Mouse (Mus musculus): ENCODE data around the gene Hist1h1d. TPM values are rescaled to one million over a fixed set of nuclear protein-coding genes. Genes with fewer than 3 reads are reported as not detected.

Gene Hist1h1d
- total RNA-seq, 2 experiments from 2014 or later = 2.2 to 2.3 TPM

Small RNAs within 50 kb of the gene (microRNA-seq; reads per million reads assigned to microRNA genes)
- 0 reads per million in 2 experiments for gene Gm44297 (ENCODE audit: borderline number of aligned reads in 2 of 2)
- 0 reads per million in 2 experiments for gene Gm44359 (ENCODE audit: borderline number of aligned reads in 2 of 2)
- gene Gm44394 (ENCODE audit: borderline number of aligned reads in 2 of 2) = 0 reads per million in 2 experiments
- gene n-TStga1 (ENCODE audit: borderline number of aligned reads in 2 of 2) = 0 reads per million in 2 experiments

Other genes with a start within 250 kb of the Hist1h1d start
- gene Zfp322a, start 184.1 kb upstream of the Hist1h1d start, total RNA-seq (2021) = 10 to 100 TPM; 13.6 to 16.5 TPM
- gene Abt1, start 129.4 kb upstream of the Hist1h1d start, total RNA-seq (2021) = 1 to 10 TPM; 4.3 TPM
- gene Btn1a1, start 87.4 kb upstream of the Hist1h1d start, total RNA-seq (2021) = not detected
- gene Btn2a2, start 64.4 kb upstream of the Hist1h1d start, total RNA-seq (2021) = not detected
- gene Hist1h4h, start 22.2 kb upstream of the Hist1h1d start, total RNA-seq (2021) = 100 to 1,000 TPM; 268 to 283 TPM
- gene Hist1h2af, start 19.4 kb upstream of the Hist1h1d start, total RNA-seq (2021) = 10 to 100 TPM; 14.1 to 19.0 TPM
- gene Hist1h3g, start 17.8 kb upstream of the Hist1h1d start, total RNA-seq (2021) = 1 to 10 TPM; 2.5 to 4.1 TPM
- 1 to 10 TPM in 1 of 2 experiments, under 1 TPM in 1; 0.94 to 1.9 TPM for gene Hist1h2bh, start 9.9 kb upstream of the Hist1h1d start, total RNA-seq (2021)
- 10 to 100 TPM in 1 of 2 experiments, 1 to 10 TPM in 1; 7.4 to 10.0 TPM for gene Hist1h3f, start 9.2 kb upstream of the Hist1h1d start, total RNA-seq (2021)
- 10 to 100 TPM; 37.7 to 40.9 TPM for gene Hist1h4f, start 1.6 kb upstream of the Hist1h1d start, total RNA-seq (2021)
- 10 to 100 TPM; 21.4 to 23.8 TPM for gene Hist1h3e, start 9.1 kb downstream of the Hist1h1d start, total RNA-seq (2021)
- 1 to 10 TPM; 2.6 to 3.4 TPM for gene Hist1h2ae, start 18.0 kb downstream of the Hist1h1d start, total RNA-seq (2021)
- gene Hist1h2bg, start 18.1 kb downstream of the Hist1h1d start, total RNA-seq (2021) = 10 to 100 TPM; 38.1 to 41.0 TPM
- gene Hist1h2bf, start 20.9 kb downstream of the Hist1h1d start, total RNA-seq (2021) = 10 to 100 TPM; 13.1 to 14.6 TPM
- 1 to 10 TPM; 2.9 to 4.6 TPM for gene Hist1h2ad, start 21.1 kb downstream of the Hist1h1d start, total RNA-seq (2021)
- gene Hist1h3d, start 22.5 kb downstream of the Hist1h1d start, total RNA-seq (2021) = 1 to 10 TPM; 3.1 to 4.8 TPM
- 10 to 100 TPM; 61.5 to 67.6 TPM for gene Hist1h4d, start 28.3 kb downstream of the Hist1h1d start, total RNA-seq (2021)
- gene Hist1h2be, start 67.9 kb downstream of the Hist1h1d start, total RNA-seq (2021) = 10 to 100 TPM in 1 of 2 experiments, 1 to 10 TPM in 1; 8.9 to 11.1 TPM
- gene Hist1h1e, start 69.3 kb downstream of the Hist1h1d start, total RNA-seq (2021) = 10 to 100 TPM; 38.1 to 46.3 TPM
- gene Hist1h2ac, start 130.7 kb downstream of the Hist1h1d start, total RNA-seq (2021) = 1 to 10 TPM; 1.6 to 1.8 TPM
- 10 to 100 TPM; 64.4 to 75.8 TPM for gene Hist1h2bc, start 130.9 kb downstream of the Hist1h1d start, total RNA-seq (2021)
- not detected for gene Hist1h1t, start 142.6 kb downstream of the Hist1h1d start, total RNA-seq (2021)
- 10 to 100 TPM; 51.7 to 59.6 TPM for gene Hist1h4c, start 145.2 kb downstream of the Hist1h1d start, total RNA-seq (2021)
- gene Hfe, start 157.6 kb downstream of the Hist1h1d start, total RNA-seq (2021) = 10 to 100 TPM; 48.4 to 66.6 TPM
- 100 to 1,000 TPM; 186 to 225 TPM for gene Hist1h1c, start 185.5 kb downstream of the Hist1h1d start, total RNA-seq (2021)
- gene Hist1h3c, start 192.3 kb downstream of the Hist1h1d start, total RNA-seq (2021) = 1 to 10 TPM; 6.5 to 9.3 TPM
- gene Hist1h2bb, start 193.5 kb downstream of the Hist1h1d start, total RNA-seq (2021) = 10 to 100 TPM in 1 of 2 experiments, 1 to 10 TPM in 1; 9.8 to 12.0 TPM
- 10 to 100 TPM; 11.9 to 16.8 TPM for gene Hist1h2ab, start 197.9 kb downstream of the Hist1h1d start, total RNA-seq (2021)
- gene Hist1h3b, start 199.0 kb downstream of the Hist1h1d start, total RNA-seq (2021) = 10 to 100 TPM; 20.4 to 22.0 TPM
- 10 to 100 TPM; 13.8 to 18.3 TPM for gene Hist1h4b, start 203.8 kb downstream of the Hist1h1d start, total RNA-seq (2021)
- 10 to 100 TPM; 12.3 to 13.8 TPM for gene Hist1h4a, start 208.0 kb downstream of the Hist1h1d start, total RNA-seq (2021)
- 10 to 100 TPM; 16.6 to 17.0 TPM for gene Hist1h3a, start 209.1 kb downstream of the Hist1h1d start, total RNA-seq (2021)
- 1 to 10 TPM; 7.5 to 8.2 TPM for gene Hist1h1a, start 210.4 kb downstream of the Hist1h1d start, total RNA-seq (2021)
- not detected for gene Trim38, start 216.7 kb downstream of the Hist1h1d start, total RNA-seq (2021)

Data from heart, postnatal 36 days (tissue).